Comparison of ENCODE assay signal across 16 mouse cellular contexts in the genomic region with DNA sequence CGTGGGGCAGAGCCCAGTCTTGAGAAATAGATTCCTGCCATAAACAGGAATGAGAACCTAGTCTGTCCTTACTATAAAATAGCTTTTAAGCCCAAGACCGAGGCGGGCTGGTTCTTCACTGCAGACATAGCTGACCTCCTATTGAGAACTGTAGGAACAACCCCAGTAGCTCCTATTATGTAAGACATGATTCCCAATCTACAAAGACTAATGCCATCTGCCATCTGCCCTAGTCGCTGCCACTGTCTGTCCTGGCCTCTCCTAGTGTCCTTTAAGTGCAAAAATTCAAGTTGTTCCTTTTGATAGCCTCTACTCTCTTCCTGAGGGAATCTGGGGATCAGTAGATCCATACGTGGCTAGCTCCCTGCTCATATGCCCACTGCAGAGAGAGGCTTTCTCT.
A peak's percentile ranks its signal among the peaks of the same experiment; 100 is the strongest.
DNase-seq lines count a peak whose midpoint lies in the region; ATAC-seq lines count a peak whose summit lies in the region.
"Had no signal": no experiment of that assay in that cellular context is flagged by ENCODE, and none has a peak within 500 bp of the region (broad histone marks: within the 10 kb centered on the region; RNA-seq: fewer than 3 reads in every experiment).

No protein-coding gene starts in this region.

- H3K9me3 ChIP-seq in midbrain, embryonic 11.5 days (ENCODE audit: control insufficient read depth, low read length): no peaks in the 10 kb centered on the region
- no peaks in the 10 kb centered on the region for H3K9me3 ChIP-seq in midbrain, embryonic 16.5 days (replicated peaks; ENCODE audit: control insufficient read depth, low read length, poor library complexity, severe bottlenecking)
- H3K9me3 ChIP-seq: embryonic facial prominence, embryonic 10.5 days; embryonic facial prominence, embryonic 12.5 days; forebrain, embryonic 13.5 days; forebrain, embryonic 15.5 days had no signal

- no peak overlapping the region for H3K4me3 ChIP-seq in midbrain, embryonic 11.5 days (ENCODE audit: low read depth, low read length)
- no peak overlapping the region for H3K4me3 ChIP-seq in midbrain, embryonic 16.5 days (ENCODE audit: low read depth, low read length)
- H3K4me3 ChIP-seq: embryonic facial prominence, embryonic 12.5 days; forebrain, embryonic 13.5 days; forebrain, embryonic 15.5 days had no signal

- peaks cover 4% of the 10 kb centered on the region; the same call in 1 of the 2 replicates for H3K27me3 ChIP-seq in midbrain, embryonic 11.5 days (ENCODE audit: control insufficient read depth, insufficient read depth, low read length)
- no peaks in the 10 kb centered on the region for H3K27me3 ChIP-seq in midbrain, embryonic 16.5 days (ENCODE audit: control insufficient read depth, insufficient read depth, low read depth, low read length)
- H3K27me3 ChIP-seq: forebrain, embryonic 15.5 days had no signal

- H3K9ac ChIP-seq in midbrain, embryonic 11.5 days (ENCODE audit: low read length): no peak overlapping the region
- no peak overlapping the region for H3K9ac ChIP-seq in midbrain, embryonic 16.5 days (ENCODE audit: low read depth, low read length)
- H3K9ac ChIP-seq: embryonic facial prominence, embryonic 12.5 days; forebrain, embryonic 13.5 days; forebrain, embryonic 15.5 days; forebrain, postnatal 0 days had no signal

- no peak overlapping the region for H3K4me2 ChIP-seq in midbrain, embryonic 11.5 days
- no peak overlapping the region for H3K4me2 ChIP-seq in midbrain, embryonic 16.5 days (ENCODE audit: low read length)
- H3K4me2 ChIP-seq: embryonic facial prominence, embryonic 12.5 days had no signal

- DNase-seq in cerebellum, adult 11-12 months: peak; percentile 38
- no peak for DNase-seq in cerebellum, postnatal 4 days (ENCODE audit: low spot score in 2 of 2)
- DNase-seq in cerebellum, adult 9-10 months: peak; percentile 70
- no peak for DNase-seq in cerebellum, adult 8-10 months
- peak; percentile 44 for DNase-seq in midbrain, embryonic 11.5 days (ENCODE audit: low spot score, missing footprints)
- DNase-seq in brain, adult 2 months (ENCODE audit: low read depth, low spot score): peak; percentile 62
- DNase-seq in kidney, adult 9 months: no peak
- DNase-seq: adrenal gland, adult 2 months; adrenal gland, postnatal 10 days; adrenal gland, postnatal 25 days; forebrain, postnatal 0 days had no signal

- no peak for ATAC-seq in midbrain, embryonic 11.5 days (ENCODE audit: low FRiP score)
- ATAC-seq in midbrain, embryonic 16.5 days: no peak
- ATAC-seq: forebrain, embryonic 13.5 days; forebrain, embryonic 15.5 days; forebrain, postnatal 0 days had no signal

- no peak overlapping the region for H3K27ac ChIP-seq in midbrain, embryonic 11.5 days (ENCODE audit: low read depth, low read length)
- no peak overlapping the region for H3K27ac ChIP-seq in midbrain, embryonic 16.5 days (ENCODE audit: low read length)
- H3K27ac ChIP-seq: embryonic facial prominence, embryonic 10.5 days; embryonic facial prominence, embryonic 12.5 days; forebrain, embryonic 13.5 days; forebrain, embryonic 15.5 days had no signal

- 66% methylated on average over 5 of the region's 5 CpGs for WGBS in midbrain, embryonic 11.5 days
- WGBS in midbrain, embryonic 16.5 days: 75% methylated on average over 5 of the region's 5 CpGs

- H3K4me1 ChIP-seq in midbrain, embryonic 11.5 days (ENCODE audit: control insufficient read depth, insufficient read depth, low read length): peaks cover 4% of the 10 kb centered on the region
- H3K4me1 ChIP-seq in midbrain, embryonic 16.5 days (ENCODE audit: control insufficient read depth, insufficient read depth, low read length): peaks cover 23% of the 10 kb centered on the region

- H3K36me3 ChIP-seq in midbrain, embryonic 11.5 days (ENCODE audit: control insufficient read depth, insufficient read depth, low read length): no peaks in the 10 kb centered on the region
- H3K36me3 ChIP-seq in midbrain, embryonic 16.5 days (ENCODE audit: control insufficient read depth, insufficient read depth, low read length): no peaks in the 10 kb centered on the region
- H3K36me3 ChIP-seq: embryonic facial prominence, embryonic 10.5 days; embryonic facial prominence, embryonic 12.5 days; forebrain, embryonic 15.5 days had no signal

Comparison
In these comparisons a context has a peak if more than half of its experiments do, and no peak if none do; other contexts are left out.
1. DNase-seq: peak in cerebellum, adult 11-12 months (single experiment), cerebellum, adult 9-10 months (single experiment), midbrain, embryonic 11.5 days (single experiment) and brain, adult 2 months (single experiment); none in cerebellum, postnatal 4 days (0 of 2), cerebellum, adult 8-10 months (single experiment) and kidney, adult 9 months (single experiment).